Mouse (Mus musculus) MEL-GATA-1-ER (cell line): ENCODE measurements around the gene AC109138.7.

Experiments
- DNase-seq: peaks from one replicate; pipeline ENCODE4 v3.0.0-alpha.2; 2012; ENCODE audit warnings: low read depth; ENCODE audit errors: extremely low read depth

The AC109138.7 gene

GRCm38 (mm10) chr19:4217140-4217539, 3.0 kb downstream of the AC109138.7 start:
- no peak for DNase-seq

GRCm38 (mm10) chr19:4217855-4218254, 3.7 kb downstream of the AC109138.7 start:
- DNase-seq, result no peak

- no peak for DNase-seq
Observed at GRCm38 (mm10) chr19:4218293-4218692, 4.1 kb downstream of the AC109138.7 start.

GRCm38 (mm10) chr19:4218784-4219183, 4.6 kb downstream of the AC109138.7 start:
- DNase-seq, result no peak

GRCm38 (mm10) chr19:4219943-4220342, 5.8 kb downstream of the AC109138.7 start:
- no peak for DNase-seq

GRCm38 (mm10) chr19:4220416-4220815, 6.3 kb downstream of the AC109138.7 start:
- DNase-seq, result no peak

- no peak for DNase-seq
Observed at GRCm38 (mm10) chr19:4220957-4221743, 7.0 kb downstream of the AC109138.7 start.

- DNase-seq, result no peak
Observed at GRCm38 (mm10) chr19:4222165-4222564, 8.0 kb downstream of the AC109138.7 start.

- DNase-seq, result no peak
Observed at GRCm38 (mm10) chr19:4226779-4227178, 12.6 kb downstream of the AC109138.7 start.

GRCm38 (mm10) chr19:4227446-4227845, 13.3 kb downstream of the AC109138.7 start:
- no peak for DNase-seq

GRCm38 (mm10) chr19:4227894-4228678, 13.9 kb downstream of the AC109138.7 start:
- peak; percentile 70 for DNase-seq

- no peak for DNase-seq
Observed at GRCm38 (mm10) chr19:4228891-4229290, 14.7 kb downstream of the AC109138.7 start.

GRCm38 (mm10) chr19:4229451-4230076, 15.4 kb downstream of the AC109138.7 start:
- DNase-seq, result no peak

- DNase-seq, result no peak
Observed at GRCm38 (mm10) chr19:4230415-4230814, 16.3 kb downstream of the AC109138.7 start.

GRCm38 (mm10) chr19:4231253-4232185, 17.4 kb downstream of the AC109138.7 start, which contains the start of gene Pold4:
Gene Pold4 (plus strand): TSS chr19:4231899.
- peak; percentile 97 for DNase-seq

GRCm38 (mm10) chr19:4232186-4232572, 18.0 kb downstream of the AC109138.7 start:
- DNase-seq, result peak; percentile 60

- DNase-seq, result no peak
Observed at GRCm38 (mm10) chr19:4232651-4233050, 18.5 kb downstream of the AC109138.7 start.

- no peak for DNase-seq
Observed at GRCm38 (mm10) chr19:4234548-4234947, 20.4 kb downstream of the AC109138.7 start.

- no peak for DNase-seq
Observed at GRCm38 (mm10) chr19:4240247-4240668, 26.1 kb downstream of the AC109138.7 start.

GRCm38 (mm10) chr19:4242416-4242815, 28.3 kb downstream of the AC109138.7 start:
- DNase-seq, result no peak

GRCm38 (mm10) chr19:4244775-4245174, 30.6 kb downstream of the AC109138.7 start:
- no peak for DNase-seq
